Mouse (Mus musculus) MEL (cell line): ENCODE measurements around the gene 4930467E23Rik.
"Not testable (repeated sequence)": the region's sequence is repeated elsewhere in the genome, so short reads cannot be mapped to it uniquely, and the experiment has no call there.

Source experiments
- CTCF ChIP-seq, 3 experiments: IDR thresholded peaks in 2 of 3; conservative IDR thresholded peaks in 1 of 3; 2 replicates each; pipeline ENCODE4 v1.5.1; 2011 to 2012; ENCODE audit warnings: low read length in 3 of 3, low read depth in 2 of 3, mild to moderate bottlenecking in 2 of 3, improper control_type of control experiment in 1 of 3, inconsistent platforms in 1 of 3, mixed read lengths in 1 of 3, moderate library complexity in 1 of 3; ENCODE audit not compliant: control insufficient read depth in 1 of 3, insufficient read depth in 1 of 3, poor library complexity in 1 of 3, severe bottlenecking in 1 of 3
- POLR2A ChIP-seq, 2 experiments: IDR thresholded peaks; 2 replicates each; pipeline ENCODE4 v1.6.1; 2011 to 2012; ENCODE audit warnings: low read length in 2 of 2, mild to moderate bottlenecking in 2 of 2, control low read depth in 1 of 2, improper control_type of control experiment in 1 of 2, low read depth in 1 of 2, moderate library complexity in 1 of 2; ENCODE audit not compliant: control insufficient read depth in 1 of 2, insufficient read depth in 1 of 2, poor library complexity in 1 of 2
- RAD21 ChIP-seq: IDR thresholded peaks from 2 replicates; pipeline ENCODE4 v1.6.1; 2011; ENCODE audit warnings: mild to moderate bottlenecking, low read depth, low read length, improper control_type of control experiment

GRCm38 (mm10) chr8:19773461-19773860 is 44.1 kb downstream of the 4930467E23Rik start:
- not testable (repeated sequence) for TF ChIP-seq POLR2A (IDR thresholded peaks at IDR 0.05; ENCODE audit: control insufficient read depth in 1 of 2, insufficient read depth in 1 of 2, low read depth in 1 of 2, low read length in 2 of 2, poor library complexity in 1 of 2); RAD21; CTCF (IDR thresholded peaks at IDR 0.05 in 2 of 3, conservative IDR thresholded peaks at IDR 0.05 in 1 of 3; ENCODE audit: control insufficient read depth in 1 of 3, insufficient read depth in 1 of 3, low read depth in 2 of 3, low read length in 3 of 3, poor library complexity in 1 of 3, severe bottlenecking in 1 of 3)
